Mouse (Mus musculus) activated CD4-positive, CD25-positive, alpha-beta regulatory T cell, adult 4 months (primary cell): ENCODE results near the gene Kctd13. TPM values are rescaled to one million over a fixed set of nuclear protein-coding genes. Genes with fewer than 3 reads are reported as not detected.

Source experiments
- ATAC-seq: one replicate; pipeline ENCODE4 v1.8.0; 2017
- polyA plus RNA-seq, 2 experiments: library from polyadenylated mRNA; unstranded; fragments of 100-300 nt; shearing (Covaris generic); gene quantifications; one replicate each; pipeline ENCODE4 v1.2.1; 2017

Gene Kctd13
- polyA plus RNA-seq, 2 experiments from 2014 or later, result 7.7 to 8.4 TPM

GRCm38 (mm10) chr7:126984667-126985444, 56.2 kb downstream of the Kctd13 start:
- ATAC-seq, result no peak

GRCm38 (mm10) chr7:126986319-126986718, 57.6 kb downstream of the Kctd13 start:
- no peak for ATAC-seq

GRCm38 (mm10) chr7:126988816-126989215, 60.1 kb downstream of the Kctd13 start:
- ATAC-seq, result no peak

Other genes with a start within 250 kb of the Kctd13 start
- 100 to 1,000 TPM in 1 of 2 experiments, 10 to 100 TPM in 1; 90.0 to 201 TPM for gene Bola2, start 233.5 kb upstream of the Kctd13 start, polyA plus RNA-seq
- gene Slx1b, start 233.1 kb upstream of the Kctd13 start, polyA plus RNA-seq, result 10 to 100 TPM in 1 of 2 experiments, 1 to 10 TPM in 1; 9.7 to 10.0 TPM
- gene Coro1a, start 221.1 kb upstream of the Kctd13 start, polyA plus RNA-seq, result 1,000 to 10,000 TPM; 2,153 to 2,681 TPM
- gene Mapk3, start 169.3 kb upstream of the Kctd13 start, polyA plus RNA-seq, result 10 to 100 TPM; 12.7 to 22.3 TPM
- gene Gdpd3, start 162.5 kb upstream of the Kctd13 start, polyA plus RNA-seq, result 100 to 1,000 TPM; 144 to 253 TPM
- 100 to 1,000 TPM; 101 to 105 TPM for gene Ypel3, start 151.9 kb upstream of the Kctd13 start, polyA plus RNA-seq
- gene Tbx6, start 147.4 kb upstream of the Kctd13 start, polyA plus RNA-seq, result 1 to 10 TPM; 2.7 to 2.8 TPM
- 100 to 1,000 TPM; 133 to 149 TPM for gene Ppp4c, start 136.4 kb upstream of the Kctd13 start, polyA plus RNA-seq
- gene Fam57b, start 131.2 kb upstream of the Kctd13 start, polyA plus RNA-seq, result not detected
- gene 4930451I11Rik, start 97.2 kb upstream of the Kctd13 start, polyA plus RNA-seq, result not detected
- gene Doc2a, start 81.5 kb upstream of the Kctd13 start, polyA plus RNA-seq, result not detected
- 10 to 100 TPM; 10.5 to 18.4 TPM for gene Hirip3, start 66.9 kb upstream of the Kctd13 start, polyA plus RNA-seq
- gene Ino80e, start 66.5 kb upstream of the Kctd13 start, polyA plus RNA-seq, result 10 to 100 TPM; 54.8 to 82.2 TPM
- gene Taok2, start 44.2 kb upstream of the Kctd13 start, polyA plus RNA-seq, result 10 to 100 TPM; 16.8 to 19.5 TPM
- 10 to 100 TPM; 43.7 to 56.1 TPM for gene Tmem219, start 6.0 kb upstream of the Kctd13 start, polyA plus RNA-seq
- gene Asphd1, start 20.7 kb downstream of the Kctd13 start, polyA plus RNA-seq, result under 1 TPM in 1 of 2 experiments, not detected in 1; 0.46 TPM
- under 1 TPM; 0.17 to 0.58 TPM for gene Sez6l2, start 21.7 kb downstream of the Kctd13 start, polyA plus RNA-seq
- 100 to 1,000 TPM; 119 to 136 TPM for gene Cdipt, start 47.0 kb downstream of the Kctd13 start, polyA plus RNA-seq
- gene Cdiptos, start 47.2 kb downstream of the Kctd13 start, polyA plus RNA-seq, result 1 to 10 TPM in 1 of 2 experiments, under 1 TPM in 1; 0.37 to 1.5 TPM
- gene Mvp, start 85.7 kb downstream of the Kctd13 start, polyA plus RNA-seq, result 10 to 100 TPM; 12.5 to 18.3 TPM
- not detected for gene Pagr1b, start 87.6 kb downstream of the Kctd13 start, polyA plus RNA-seq
- gene Pagr1a, start 88.5 kb downstream of the Kctd13 start, polyA plus RNA-seq, result 10 to 100 TPM; 39.6 to 56.7 TPM
- gene Gm42742, start 92.2 kb downstream of the Kctd13 start, polyA plus RNA-seq, result 10 to 100 TPM; 26.4 to 31.8 TPM
- gene Prrt2, start 92.3 kb downstream of the Kctd13 start, polyA plus RNA-seq, result 1 to 10 TPM in 1 of 2 experiments, not detected in 1; 2.1 TPM
- 10 to 100 TPM; 19.0 to 19.1 TPM for gene Maz, start 98.2 kb downstream of the Kctd13 start, polyA plus RNA-seq
- gene Kif22, start 113.6 kb downstream of the Kctd13 start, polyA plus RNA-seq, result 10 to 100 TPM; 38.7 to 48.2 TPM
- gene Zg16, start 158.4 kb downstream of the Kctd13 start, polyA plus RNA-seq, result not detected
- gene AI467606, start 162.5 kb downstream of the Kctd13 start, polyA plus RNA-seq, result 100 to 1,000 TPM; 258 to 336 TPM
- 10 to 100 TPM in 1 of 2 experiments, 1 to 10 TPM in 1; 9.2 to 11.7 TPM for gene Qprt, start 193.3 kb downstream of the Kctd13 start, polyA plus RNA-seq
- gene Spn, start 208.9 kb downstream of the Kctd13 start, polyA plus RNA-seq, result 100 to 1,000 TPM; 157 to 159 TPM